Mouse (Mus musculus) ES-E14 (cell line): ENCODE results near the gene Klhdc1. TPM values are rescaled to one million over a fixed set of nuclear protein-coding genes. Genes with fewer than 3 reads are reported as not detected.

Experiments
- DNase-seq: peaks from one replicate; pipeline ENCODE4 v3.0.0-alpha.2; 2013; ENCODE audit warnings: low read depth, low spot score
- H3K27ac ChIP-seq: 2 replicates; pipeline ENCODE4 v1.5.1; 2012; ENCODE audit warnings: low read depth, mild to moderate bottlenecking, low read length, moderate library complexity, mixed read lengths; ENCODE audit not compliant: poor library complexity, insufficient read depth, severe bottlenecking
- H3K36me3 ChIP-seq: 2 replicates; pipeline ENCODE4 v1.6.1; 2012; ENCODE audit warnings: mild to moderate bottlenecking, low read length, moderate library complexity, mixed read lengths; ENCODE audit not compliant: control insufficient read depth, poor library complexity, insufficient read depth, severe bottlenecking
- H3K4me1 ChIP-seq, 2 experiments: fragments of 150-350 bp in 1 of 2; sonication (generic) in 1 of 2; 2 replicates each; pipeline ENCODE4 v1.6.1; 2012; ENCODE audit warnings: low read length in 2 of 2, mild to moderate bottlenecking in 1 of 2, mixed read lengths in 1 of 2; ENCODE audit not compliant: control insufficient read depth in 2 of 2, insufficient read depth in 2 of 2, poor library complexity in 1 of 2
- H3K4me3 ChIP-seq, 2 experiments: fragments of 150-350 bp in 1 of 2; sonication (generic) in 1 of 2; 2 replicates each; pipeline ENCODE4 v1.5.1; 2012; ENCODE audit warnings: low read length in 2 of 2, low read depth in 1 of 2, mild to moderate bottlenecking in 1 of 2, mixed read lengths in 1 of 2; ENCODE audit not compliant: insufficient read depth in 1 of 2, poor library complexity in 1 of 2, severe bottlenecking in 1 of 2
- H3K9ac ChIP-seq: 2 replicates; pipeline ENCODE4 v1.6.1; 2012; ENCODE audit warnings: low read depth, mild to moderate bottlenecking, low read length, mixed read lengths; ENCODE audit not compliant: poor library complexity, insufficient read depth, severe bottlenecking
- H3K9me3 ChIP-seq: fragments of 150-350 bp; sonication (generic); 2 replicates; pipeline ENCODE4 v1.6.1; 2012; ENCODE audit warnings: low read depth, mild to moderate bottlenecking, low read length; ENCODE audit not compliant: control insufficient read depth, insufficient read depth
- CHD2 ChIP-seq: IDR thresholded peaks from 2 replicates; pipeline ENCODE4 v1.6.1; 2014; ENCODE audit warnings: mild to moderate bottlenecking, low read depth, low read length, inconsistent platforms
- HCFC1 ChIP-seq: IDR thresholded peaks from 2 replicates; pipeline ENCODE4 v1.6.1; 2012; ENCODE audit warnings: low read length, inconsistent platforms, borderline replicate concordance; ENCODE audit not compliant: insufficient read depth
- MAFK ChIP-seq: IDR thresholded peaks from 2 replicates; pipeline ENCODE4 v1.6.1; 2014; ENCODE audit warnings: mild to moderate bottlenecking, low read depth, low read length, inconsistent platforms; ENCODE audit not compliant: insufficient read depth
- ZC3H11A ChIP-seq: IDR thresholded peaks from 2 replicates; pipeline ENCODE4 v1.6.1; 2012; ENCODE audit warnings: low read depth, mild to moderate bottlenecking, inconsistent platforms, low read length, borderline replicate concordance
- ZNF384 ChIP-seq: IDR thresholded peaks from 2 replicates; pipeline ENCODE4 v1.6.1; 2012; ENCODE audit warnings: low read depth, low read length, inconsistent platforms
- in situ Hi-C, 2 experiments: fragments of 600-800 bp; cut with MboI; formaldehyde crosslinking; loops; one replicate each; pipeline ENCODE4 v1.15.1; 2025; ENCODE audit warnings: low sequenced_read_pairs in 2 of 2, inconsistent platforms in 1 of 2; ENCODE audit not compliant: unreplicated experiment in 2 of 2
- total RNA-seq: library from RNA; depleted of rRNA; stranded (reverse); fragments of 300-350 nt; gene quantifications from 2 replicates; pipeline ENCODE4 v1.2.3, GENCODE M21; 2012

The Klhdc1 gene
- total RNA-seq, 1 experiment = 1.7 TPM

DNA sequence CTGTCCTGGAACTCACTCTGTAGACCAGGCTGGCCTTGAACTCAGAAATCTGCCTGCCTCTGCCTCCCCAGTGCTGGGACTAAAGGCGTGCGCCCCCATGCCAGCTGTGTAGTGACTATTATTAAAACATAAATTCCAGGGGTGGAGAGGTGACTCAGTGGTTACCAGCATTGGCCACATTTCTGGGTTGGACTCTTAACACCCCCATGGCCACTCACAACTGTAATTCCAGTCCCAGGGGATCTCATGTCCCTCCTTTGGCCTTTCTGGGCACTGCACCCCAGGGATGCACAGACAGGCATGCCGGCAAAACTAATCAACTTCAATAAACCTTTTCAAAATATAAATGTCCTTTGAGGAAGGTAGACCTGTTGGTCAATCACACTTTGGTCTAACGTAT, 57.3 kb downstream of the Klhdc1 start:
- peaks cover 4% of the 10 kb centered on the region; the same call in 1 of the 2 replicates for H3K36me3 ChIP-seq
- peaks cover 0 to 3% of the 10 kb centered on the region in 2 experiments; a peak in 2 of 4 replicates for H3K4me1 ChIP-seq
- no peak for TF ChIP-seq CHD2
- TF ChIP-seq HCFC1 = no peak
- TF ChIP-seq MAFK = no peak
- no peak for TF ChIP-seq ZNF384
- no peak for TF ChIP-seq ZC3H11A
- no peaks in the 10 kb centered on the region for H3K9me3 ChIP-seq
- H3K27ac ChIP-seq = no peak overlapping the region
- in situ Hi-C loops = no loop called here
- no peak for DNase-seq
- no peak overlapping the region for H3K4me3 ChIP-seq
- H3K9ac ChIP-seq = no peak overlapping the region

GRCm38 (mm10) chr12:69299231-69299630, 58.3 kb downstream of the Klhdc1 start:
- Histone ChIP-seq H3K9me3 (no peaks in the 10 kb centered on the region), H3K4me1 (peaks cover 0 to 3% of the 10 kb centered on the region in 2 experiments; a peak in 2 of 4 replicates), H3K36me3 (peaks cover 7% of the 10 kb centered on the region; the same call in 1 of the 2 replicates), H3K4me3 (0 out of 4 replicates have a peak overlapping the region, but pooled peaks of 1 of the 2 experiments have one; percentile 12), H3K9ac (no peak overlapping the region), H3K27ac (no peak overlapping the region)
- TF ChIP-seq ZNF384 = no peak
- TF ChIP-seq ZC3H11A = no peak
- no peak for TF ChIP-seq HCFC1
- no peak for TF ChIP-seq MAFK
- no peak for TF ChIP-seq CHD2
- in situ Hi-C loops = no loop called here
- DNase-seq = no peak

DNA sequence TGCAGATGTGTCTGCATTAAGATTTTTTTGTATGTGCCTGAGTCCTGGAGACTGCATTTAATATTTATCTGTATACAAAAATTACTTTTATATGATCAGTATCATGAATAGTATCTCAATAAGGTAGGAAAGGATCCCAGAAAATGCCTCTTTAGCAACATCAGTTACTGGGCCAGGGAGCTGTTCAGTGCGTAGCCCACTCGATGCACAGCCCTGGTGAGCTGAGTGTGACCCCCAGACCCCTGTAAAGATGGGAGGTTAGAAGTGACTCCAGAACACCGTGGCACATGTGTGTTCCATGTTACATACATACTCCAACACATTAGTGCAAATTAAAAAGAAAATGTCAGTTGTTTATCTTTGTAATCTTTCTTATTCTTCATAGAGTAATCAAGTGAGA, 58.9 kb downstream of the Klhdc1 start:
- in situ Hi-C loops = no loop called here
- TF ChIP-seq ZC3H11A = no peak
- TF ChIP-seq CHD2 = no peak
- TF ChIP-seq HCFC1 = no peak
- TF ChIP-seq MAFK = no peak
- TF ChIP-seq ZNF384 = no peak

DNA sequence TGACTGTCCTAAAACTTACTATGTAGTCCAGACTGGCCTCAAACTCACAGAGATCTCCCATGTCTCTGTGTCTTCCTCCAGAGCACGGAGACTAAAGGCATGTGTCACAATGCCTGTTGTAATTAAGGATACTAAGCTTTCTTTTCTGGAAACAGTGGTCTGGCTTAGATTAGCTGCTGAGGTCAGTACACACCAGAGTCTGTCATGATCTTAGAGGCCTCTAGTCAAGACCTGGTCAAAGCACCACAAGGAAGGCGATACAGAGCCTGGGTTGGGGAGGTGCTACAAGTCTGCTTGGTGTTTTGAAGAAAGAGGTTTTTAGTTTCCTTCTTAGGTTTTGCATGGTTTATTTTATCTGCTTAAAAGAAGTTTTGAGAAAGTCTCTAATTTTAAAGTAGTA, 59.4 kb downstream of the Klhdc1 start:
- in situ Hi-C loops = no loop called here
- Histone ChIP-seq H3K9ac (no peak overlapping the region), H3K4me1 (peaks cover 0 to 3% of the 10 kb centered on the region in 2 experiments; a peak in 2 of 4 replicates), H3K36me3 (peaks cover 7% of the 10 kb centered on the region; the same call in 1 of the 2 replicates), H3K4me3 (no peak overlapping the region), H3K9me3 (no peaks in the 10 kb centered on the region), H3K27ac (no peak overlapping the region)
- no peak for TF ChIP-seq CHD2
- TF ChIP-seq ZNF384 = no peak
- TF ChIP-seq MAFK = no peak
- no peak for TF ChIP-seq ZC3H11A
- no peak for TF ChIP-seq HCFC1
- no peak for DNase-seq

More for the DNA sequence above, 58.9 kb downstream of the Klhdc1 start:
- Histone ChIP-seq H3K4me1 (peaks cover 0 to 3% of the 10 kb centered on the region in 2 experiments; a peak in 2 of 4 replicates), H3K4me3 (no peak overlapping the region), H3K9me3 (no peaks in the 10 kb centered on the region), H3K27ac (no peak overlapping the region), H3K9ac (no peak overlapping the region), H3K36me3 (peaks cover 7% of the 10 kb centered on the region; the same call in 1 of the 2 replicates)
- DNase-seq = no peak

- Histone ChIP-seq H3K36me3 (peaks cover 7% of the 10 kb centered on the region; the same call in 1 of the 2 replicates), H3K4me3 (no peak overlapping the region), H3K4me1 (peaks cover 0 to 3% of the 10 kb centered on the region in 2 experiments; a peak in 2 of 4 replicates), H3K9ac (no peak overlapping the region), H3K27ac (no peak overlapping the region), H3K9me3 (no peaks in the 10 kb centered on the region)
- no peak for DNase-seq
- no peak for TF ChIP-seq CHD2
- no peak for TF ChIP-seq MAFK
- no peak for TF ChIP-seq ZNF384
- TF ChIP-seq HCFC1 = no peak
- no peak for TF ChIP-seq ZC3H11A
- in situ Hi-C loops = no loop called here
Measured at GRCm38 (mm10) chr12:69302171-69302570, 61.2 kb downstream of the Klhdc1 start.
